Mouse (Mus musculus) midbrain, postnatal 0 days (tissue): ENCODE results near the gene Lrp1. TPM values are rescaled to one million over a fixed set of nuclear protein-coding genes. Genes with fewer than 3 reads are reported as not detected.

Source experiments
- ATAC-seq: fragments of 200-750 bp; cut with Nextera tagmentation; 2 replicates; pipeline ENCODE4 v1.8.0; 2017; ENCODE audit warnings: moderate number of reproducible peaks, mild to moderate bottlenecking, moderate TSS enrichment, moderate library complexity; ENCODE audit not compliant: low FRiP score
- DNase-seq: peaks from one replicate; pipeline ENCODE4 v3.0.0-alpha.2; 2015; ENCODE audit warnings: low spot score
- H3K27ac ChIP-seq: fragments of 300-500 bp; sonication (generic); 2 replicates; pipeline ENCODE4 v1.5.1; 2014; ENCODE audit warnings: low read depth, mild to moderate bottlenecking, low read length, mixed read lengths
- H3K27me3 ChIP-seq: fragments of 300-500 bp; sonication (generic); 2 replicates; pipeline ENCODE4 v1.6.1; 2014; ENCODE audit warnings: low read length, control low read depth, mixed read lengths; ENCODE audit not compliant: insufficient read depth
- H3K36me3 ChIP-seq: fragments of 300-500 bp; sonication (generic); 2 replicates; pipeline ENCODE4 v1.6.1; 2014; ENCODE audit warnings: low read length, control low read depth, mixed read lengths; ENCODE audit not compliant: insufficient read depth
- H3K4me1 ChIP-seq: fragments of 300-500 bp; sonication (generic); 2 replicates; pipeline ENCODE4 v1.6.1; 2014; ENCODE audit warnings: mild to moderate bottlenecking, control low read depth, antibody characterized with exemption, low read length, mixed read lengths; ENCODE audit not compliant: insufficient read depth
- H3K4me2 ChIP-seq: fragments of 300-500 bp; sonication (generic); 2 replicates; pipeline ENCODE4 v1.6.1; 2014; ENCODE audit warnings: low read depth, mild to moderate bottlenecking, low read length, mixed read lengths; ENCODE audit not compliant: poor library complexity, severe bottlenecking
- H3K4me3 ChIP-seq: fragments of 300-500 bp; sonication (generic); 2 replicates; pipeline ENCODE4 v1.5.1; 2014; ENCODE audit warnings: low read depth, mild to moderate bottlenecking, low read length, moderate library complexity
- H3K9ac ChIP-seq: fragments of 300-500 bp; sonication (generic); replicated peaks from 2 replicates; pipeline ENCODE4 v1.6.1; 2014; ENCODE audit warnings: mild to moderate bottlenecking, low read length, moderate library complexity, mixed read lengths; ENCODE audit not compliant: poor library complexity, severe bottlenecking
- H3K9me3 ChIP-seq: fragments of 300-500 bp; sonication (generic); 2 replicates; pipeline ENCODE4 v1.6.1; 2016; ENCODE audit warnings: low read length, control low read depth
- CTCF ChIP-seq: IDR thresholded peaks from 2 replicates; pipeline ENCODE4 v1.5.1; 2016; ENCODE audit warnings: antibody characterized with exemption, mild to moderate bottlenecking
- WGBS: fragments of 180-500 bp; shearing (Covaris S2); extraction: QIAGEN DNeasy Blood & Tissue Kit; methylation state at CpG from one replicate; pipeline ENCODE4 v1.1.7; 2014; 5-methylcytosine and 5-hydroxymethylcytosine counted together
- polyA plus RNA-seq: library from polyadenylated mRNA; unstranded; fragments of >200 nt; fragmentation: Nextera tagmentation; extraction: Ambion mirVana; gene quantifications from 2 replicates; pipeline ENCODE4 v1.2.1, GENCODE M21; 2015
- total RNA-seq: library from RNA; depleted of rRNA; stranded (reverse); fragments of >200 nt; gene quantifications from 2 replicates; pipeline ENCODE4 v1.2.3, GENCODE M21; 2014; rRNA removed

The Lrp1 gene
- total and polyA plus RNA-seq, 2 experiments from 2014 or later: 84.4 to 319 TPM

DNA sequence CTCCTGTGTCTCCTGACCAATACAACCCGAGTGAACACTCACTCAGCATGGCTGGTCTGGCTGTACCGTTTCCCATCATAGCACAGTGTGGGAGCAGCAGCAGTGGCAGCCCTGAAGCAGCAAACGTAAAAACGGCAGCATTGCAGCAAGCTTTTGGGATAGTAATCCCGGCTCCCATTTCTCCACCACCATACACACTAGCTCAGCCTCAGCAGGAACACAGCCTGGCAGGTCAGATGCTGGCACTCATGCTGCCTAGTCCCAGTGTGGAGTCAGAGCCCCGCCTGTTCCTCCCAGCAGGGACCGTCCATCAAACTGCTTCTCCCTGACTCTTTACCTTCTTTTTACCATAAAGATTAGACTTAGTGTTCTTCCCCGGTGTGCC, 129.8 kb downstream of the Lrp1 start:
- no peaks in the 10 kb centered on the region for H3K9me3 ChIP-seq
- TF ChIP-seq CTCF: no peak
- no peaks in the 10 kb centered on the region for H3K27me3 ChIP-seq
- H3K36me3 ChIP-seq: peaks cover 39% of the 10 kb centered on the region
- H3K27ac ChIP-seq: 0 out of 2 replicates have a peak overlapping the region, but pooled peaks have one; percentile 21
- no peak overlapping the region for H3K4me2 ChIP-seq
- no peak; the same call in 1 of the 2 replicates for ATAC-seq
- WGBS: 57% methylated on average over 8 of the region's 8 CpGs
- no peak overlapping the region for H3K4me3 ChIP-seq
- no peak overlapping the region for H3K9ac ChIP-seq
- H3K4me1 ChIP-seq: no peaks in the 10 kb centered on the region
- DNase-seq: no peak

GRCm38 (mm10) chr10:127490160-127491127, 130.5 kb downstream of the Lrp1 start:
- no peak overlapping the region for H3K9ac ChIP-seq
- H3K4me1 ChIP-seq: no peaks in the 10 kb centered on the region
- H3K27me3 ChIP-seq: no peaks in the 10 kb centered on the region
- 0 out of 2 replicates have a peak overlapping the region, but pooled peaks have one; percentile 38 for H3K27ac ChIP-seq
- no peak overlapping the region for H3K4me2 ChIP-seq
- TF ChIP-seq CTCF: no peak
- peaks cover 37% of the 10 kb centered on the region for H3K36me3 ChIP-seq
- H3K9me3 ChIP-seq: no peaks in the 10 kb centered on the region
- WGBS: 69% methylated on average over 18 of the region's 18 CpGs
- 0 out of 2 replicates have a peak, but pooled peaks have one; percentile 34 for ATAC-seq
- DNase-seq: peak; percentile 34
- no peak overlapping the region for H3K4me3 ChIP-seq

DNA sequence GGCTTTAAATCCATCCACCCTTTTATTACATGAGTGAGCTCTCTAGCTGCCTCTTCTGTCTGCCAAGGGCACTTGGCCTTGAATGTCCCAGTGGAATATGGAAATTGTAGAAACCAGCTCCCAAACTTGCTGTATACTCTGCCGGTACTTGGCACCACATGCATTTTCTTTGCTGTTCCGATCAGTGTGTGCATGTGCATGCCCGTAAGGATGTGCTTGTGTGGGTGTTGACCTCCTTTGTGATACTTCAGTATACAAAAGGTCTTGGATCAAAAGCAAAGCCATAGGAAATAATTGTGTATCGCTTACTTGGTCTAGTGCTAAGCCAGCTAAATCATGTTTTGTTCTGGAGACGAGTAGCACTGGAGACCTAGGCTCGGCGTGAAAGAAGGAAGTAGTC, 132.1 kb downstream of the Lrp1 start:
- no peak overlapping the region for H3K27ac ChIP-seq
- DNase-seq (no peak), ATAC-seq (no peak)
- H3K4me2 ChIP-seq: no peak overlapping the region
- H3K9ac ChIP-seq: no peak overlapping the region
- H3K9me3 ChIP-seq: no peaks in the 10 kb centered on the region
- TF ChIP-seq CTCF: no peak
- peaks cover 43% of the 10 kb centered on the region for H3K36me3 ChIP-seq
- no peak overlapping the region for H3K4me3 ChIP-seq
- no peaks in the 10 kb centered on the region for H3K4me1 ChIP-seq
- no peaks in the 10 kb centered on the region for H3K27me3 ChIP-seq
- 82% methylated on average over 7 of the region's 7 CpGs for WGBS

Other genes starting within 250 kb of the Lrp1 start
- gene R3hdm2, start 240.8 kb downstream of the Lrp1 start, total RNA-seq: 52.0 and 53.2 TPM in 2 replicates
- gene R3hdm2, start 240.8 kb downstream of the Lrp1 start, polyA plus RNA-seq: 38.0 and 40.0 TPM in 2 replicates
- 1.2 and 2.3 TPM in 2 replicates for gene Stac3, start 119.5 kb downstream of the Lrp1 start, total RNA-seq
- gene Stac3, start 119.5 kb downstream of the Lrp1 start, polyA plus RNA-seq: 0.51 and 1.0 TPM in 2 replicates
- gene Ndufa4l2, start 106.2 kb downstream of the Lrp1 start, total RNA-seq: 16.2 and 16.6 TPM in 2 replicates
- gene Ndufa4l2, start 106.2 kb downstream of the Lrp1 start, polyA plus RNA-seq: 18.7 and 19.9 TPM in 2 replicates
- 39.8 and 48.0 TPM in 2 replicates for gene Shmt2, start 98.7 kb downstream of the Lrp1 start, total RNA-seq
- 32.8 and 34.2 TPM in 2 replicates for gene Shmt2, start 98.7 kb downstream of the Lrp1 start, polyA plus RNA-seq
- gene Nxph4, start 86.6 kb downstream of the Lrp1 start, total RNA-seq: 11.8 and 22.6 TPM in 2 replicates
- gene Nxph4, start 86.6 kb downstream of the Lrp1 start, polyA plus RNA-seq: 68.9 and 72.4 TPM in 2 replicates
- gene Stat6, start 21.8 kb upstream of the Lrp1 start, total RNA-seq: 6.1 and 10.2 TPM in 2 replicates
- gene Stat6, start 21.8 kb upstream of the Lrp1 start, polyA plus RNA-seq: 3.9 and 4.3 TPM in 2 replicates
- 3.2 and 3.7 TPM in 2 replicates for gene Nemp1, start 45.8 kb upstream of the Lrp1 start, total RNA-seq
- gene Nemp1, start 45.8 kb upstream of the Lrp1 start, polyA plus RNA-seq: 1.4 and 1.7 TPM in 2 replicates
- gene Nab2, start 47.4 kb upstream of the Lrp1 start, total RNA-seq: 4.8 and 5.6 TPM in 2 replicates
- gene Nab2, start 47.4 kb upstream of the Lrp1 start, polyA plus RNA-seq: 1.4 and 1.6 TPM in 2 replicates
- 0.57 and 0.77 TPM in 2 replicates for gene Myo1a, start 84.0 kb upstream of the Lrp1 start, total RNA-seq
- gene Myo1a, start 84.0 kb upstream of the Lrp1 start, polyA plus RNA-seq: 0.13 and 0.15 TPM in 2 replicates
- 0.27 TPM in 1 of 2 replicates, not detected in the other for gene Tac2, start 103.3 kb upstream of the Lrp1 start, total RNA-seq
- gene Tac2, start 103.3 kb upstream of the Lrp1 start, polyA plus RNA-seq: 2.0 and 4.5 TPM in 2 replicates
- gene Zbtb39, start 118.4 kb upstream of the Lrp1 start, total RNA-seq: 13.6 and 15.2 TPM in 2 replicates
- gene Zbtb39, start 118.4 kb upstream of the Lrp1 start, polyA plus RNA-seq: 3.0 and 3.1 TPM in 2 replicates
- 1.6 and 3.2 TPM in 2 replicates for gene Gpr182, start 130.6 kb upstream of the Lrp1 start, total RNA-seq
- gene Gpr182, start 130.6 kb upstream of the Lrp1 start, polyA plus RNA-seq: 1.8 and 2.7 TPM in 2 replicates
- gene Rdh1, start 138.6 kb upstream of the Lrp1 start, total RNA-seq: 0.11 TPM in 1 of 2 replicates, not detected in the other
- 0.05 TPM in 1 of 2 replicates, not detected in the other for gene Rdh1, start 138.6 kb upstream of the Lrp1 start, polyA plus RNA-seq
- 0.27 TPM in 1 of 2 replicates, not detected in the other for gene Rdh16f1, start 138.6 kb upstream of the Lrp1 start, total RNA-seq
- gene Rdh16f1, start 138.6 kb upstream of the Lrp1 start, polyA plus RNA-seq: not detected in 2 replicates
- gene Rdh9, start 155.2 kb upstream of the Lrp1 start, total RNA-seq: 0.66 TPM in 1 of 2 replicates, not detected in the other
- 0.60 and 0.63 TPM in 2 replicates for gene Rdh9, start 155.2 kb upstream of the Lrp1 start, polyA plus RNA-seq
- not detected in 2 replicates for gene Rdh16, start 180.0 kb upstream of the Lrp1 start, total RNA-seq
- gene Rdh16, start 180.0 kb upstream of the Lrp1 start, polyA plus RNA-seq: not detected in 2 replicates
- gene Rdh19, start 228.8 kb upstream of the Lrp1 start, total RNA-seq: not detected in 2 replicates
- gene Rdh19, start 228.8 kb upstream of the Lrp1 start, polyA plus RNA-seq: not detected in 2 replicates
- gene Rdh16f2, start 245.3 kb upstream of the Lrp1 start, total RNA-seq: not detected in 2 replicates
- gene Rdh16f2, start 245.3 kb upstream of the Lrp1 start, polyA plus RNA-seq: not detected in 2 replicates